Mouse (Mus musculus): ENCODE data around the gene Mon1b. TPM values are rescaled to one million over a fixed set of nuclear protein-coding genes. Genes with fewer than 3 reads are reported as not detected.

The Mon1b gene
- 1 to 10 TPM; 3.1 to 3.2 TPM for total RNA-seq (2021)
- long read RNA-seq, experiment 1, partial matches to known transcripts, result 0 of 2 reads
- long read RNA-seq, experiment 1, other reads (novel, unspliced or antisense), result 1 of 2 reads
- long read RNA-seq, experiment 2, full-length matches to known transcripts, result 5 of 5 reads
- long read RNA-seq, experiment 2, partial matches to known transcripts, result 0 of 5 reads
- long read RNA-seq, experiment 2, other reads (novel, unspliced or antisense), result 0 of 5 reads

GRCm38 (mm10) chr8:113634670-113635591 lies at the start of gene Mon1b:
TSS of gene Mon1b (plus strand) at chr8:113635587.
- peak; percentile 97 for DNase-seq (ENCODE audit: low spot score)

- DNase-seq (ENCODE audit: low spot score), result no peak
Observed at GRCm38 (mm10) chr8:113598401-113598800, 37.0 kb upstream of the Mon1b start.

- peak; percentile 29 for DNase-seq (ENCODE audit: low spot score)
Observed at GRCm38 (mm10) chr8:113632634-113633033, 2.8 kb upstream of the Mon1b start.

- DNase-seq (ENCODE audit: low spot score), result no peak
Observed at GRCm38 (mm10) chr8:113634161-113634560, 1.2 kb upstream of the Mon1b start.

- DNase-seq (ENCODE audit: low spot score), result no peak
Observed at GRCm38 (mm10) chr8:113635592-113636279, 349 bp downstream of the Mon1b start.

- no peak for DNase-seq (ENCODE audit: low spot score)
Observed at GRCm38 (mm10) chr8:113636280-113636628, 867 bp downstream of the Mon1b start.

- DNase-seq (ENCODE audit: low spot score), result no peak
Observed at GRCm38 (mm10) chr8:113640357-113640756, 5.0 kb downstream of the Mon1b start.

- no peak for DNase-seq (ENCODE audit: low spot score)
Observed at GRCm38 (mm10) chr8:113642926-113643325, 7.5 kb downstream of the Mon1b start, which contains the start of gene Syce1l. TSS of gene Syce1l (plus strand) at chr8:113643213.

- DNase-seq (ENCODE audit: low spot score), result no peak
Observed at GRCm38 (mm10) chr8:113643479-113644210, 8.3 kb downstream of the Mon1b start.

GRCm38 (mm10) chr8:113645220-113645619 lies 9.8 kb downstream of the Mon1b start:
- DNase-seq (ENCODE audit: low spot score), result no peak

GRCm38 (mm10) chr8:113652450-113652849 lies 17.1 kb downstream of the Mon1b start:
- DNase-seq (ENCODE audit: low spot score), result no peak

GRCm38 (mm10) chr8:113653151-113653550 lies 17.8 kb downstream of the Mon1b start:
- no peak for DNase-seq (ENCODE audit: low spot score)

GRCm38 (mm10) chr8:113656154-113656553 lies 20.8 kb downstream of the Mon1b start:
- no peak for DNase-seq (ENCODE audit: low spot score)

- no peak for DNase-seq (ENCODE audit: low spot score)
Observed at GRCm38 (mm10) chr8:113656681-113657298, 21.4 kb downstream of the Mon1b start.

- DNase-seq (ENCODE audit: low spot score), result no peak
Observed at GRCm38 (mm10) chr8:113660128-113660527, 24.7 kb downstream of the Mon1b start.

GRCm38 (mm10) chr8:113664544-113664943 lies 29.2 kb downstream of the Mon1b start:
- DNase-seq (ENCODE audit: low spot score), result peak; percentile 59

- no peak for DNase-seq (ENCODE audit: low spot score)
Observed at GRCm38 (mm10) chr8:113665036-113665435, 29.6 kb downstream of the Mon1b start.

- no peak for DNase-seq (ENCODE audit: low spot score)
Observed at GRCm38 (mm10) chr8:113665951-113666350, 30.6 kb downstream of the Mon1b start.

GRCm38 (mm10) chr8:113666714-113667432 lies 31.5 kb downstream of the Mon1b start:
- no peak for DNase-seq (ENCODE audit: low spot score)

- DNase-seq (ENCODE audit: low spot score), result no peak
Observed at GRCm38 (mm10) chr8:113669924-113670323, 34.5 kb downstream of the Mon1b start.

Data from gastrocnemius, adult 18-20 months (tissue).